Mouse (Mus musculus): Measurements from ENCODE around the gene Castor2. TPM values are rescaled to one million over a fixed set of nuclear protein-coding genes. Genes with fewer than 3 reads are reported as not detected.
A peak's percentile ranks its signal among the peaks of the same experiment; 100 is the strongest.

The Castor2 gene
- total and polyA plus RNA-seq, 2 experiments from 2014 or later = 19.3 to 21.9 TPM

- Histone ChIP-seq H3K36me3 (ENCODE audit: insufficient read depth) (peaks cover 16% of the 10 kb centered on the region), H3K9ac (no peak overlapping the region), H3K27ac (ENCODE audit: low read depth, low read length) (no peak overlapping the region), H3K4me3 (ENCODE audit: low read depth, low read length) (no peak overlapping the region), H3K4me2 (ENCODE audit: low read depth) (no peak overlapping the region), H3K4me1 (ENCODE audit: insufficient read depth) (peaks cover under 1% of the 10 kb centered on the region; the same call in 1 of the 2 replicates), H3K27me3 (ENCODE audit: insufficient read depth, low read length) (no peaks in the 10 kb centered on the region), H3K9me3 (ENCODE audit: low read length) (no peaks in the 10 kb centered on the region)
- TF ChIP-seq CTCF (IDR thresholded peaks at IDR 0.05; ENCODE audit: low read depth) = no peak
- DNase-seq (no peak), ATAC-seq (no peak)
- 95% methylated on average over 8 of the region's 8 CpGs for WGBS
Measured at GRCm38 (mm10) chr5:134170167-134170566, 70.7 kb downstream of the Castor2 start.

- ATAC-seq (no peak), DNase-seq (no peak)
- Histone ChIP-seq H3K9ac (no peak overlapping the region), H3K4me1 (ENCODE audit: insufficient read depth) (peaks cover 6% of the 10 kb centered on the region), H3K9me3 (ENCODE audit: low read length) (no peaks in the 10 kb centered on the region), H3K4me2 (ENCODE audit: low read depth) (no peak overlapping the region), H3K27me3 (ENCODE audit: insufficient read depth, low read length) (no peaks in the 10 kb centered on the region), H3K36me3 (ENCODE audit: insufficient read depth) (peaks cover 11% of the 10 kb centered on the region; the same call in 1 of the 2 replicates), H3K27ac (ENCODE audit: low read depth, low read length) (no peak overlapping the region), H3K4me3 (ENCODE audit: low read depth, low read length) (no peak overlapping the region)
- peak; percentile 67 for TF ChIP-seq CTCF (IDR thresholded peaks at IDR 0.05; ENCODE audit: low read depth)
- WGBS = 43% methylated on average over 4 of the region's 4 CpGs
Measured at GRCm38 (mm10) chr5:134173206-134173605, 73.7 kb downstream of the Castor2 start.

GRCm38 (mm10) chr5:134175696-134176095 lies 76.2 kb downstream of the Castor2 start:
- DNase-seq (no peak), ATAC-seq (no peak)
- Histone ChIP-seq H3K9me3 (ENCODE audit: low read length) (no peaks in the 10 kb centered on the region), H3K4me1 (ENCODE audit: insufficient read depth) (peaks cover 6% of the 10 kb centered on the region), H3K4me2 (ENCODE audit: low read depth) (peak overlapping the region; percentile 78), H3K9ac (peak overlapping the region; percentile 69), H3K36me3 (ENCODE audit: insufficient read depth) (peaks cover 7% of the 10 kb centered on the region; the same call in 1 of the 2 replicates), H3K27me3 (ENCODE audit: insufficient read depth, low read length) (no peaks in the 10 kb centered on the region), H3K4me3 (ENCODE audit: low read depth, low read length) (peak overlapping the region; percentile 95), H3K27ac (ENCODE audit: low read depth, low read length) (peak overlapping the region; percentile 81)
- TF ChIP-seq CTCF (IDR thresholded peaks at IDR 0.05; ENCODE audit: low read depth) = no peak
- 9% methylated on average over 10 of the region's 10 CpGs for WGBS

- Histone ChIP-seq H3K4me3 (ENCODE audit: low read depth, low read length) (peak within 1 kb of the TSS; percentile 95), H3K4me2 (ENCODE audit: low read depth) (peak within 1 kb of the TSS; percentile 78), H3K9ac (peak within 1 kb of the TSS; percentile 69), H3K27ac (ENCODE audit: low read depth, low read length) (peak within 1 kb of the TSS; percentile 81), H3K9me3 (ENCODE audit: low read length) (no peaks in the 10 kb centered on the region), H3K36me3 (ENCODE audit: insufficient read depth) (peaks cover 7% of the 10 kb centered on the region; the same call in 1 of the 2 replicates), H3K27me3 (ENCODE audit: insufficient read depth, low read length) (no peaks in the 10 kb centered on the region), H3K4me1 (ENCODE audit: insufficient read depth) (peaks cover 6% of the 10 kb centered on the region)
- TF ChIP-seq CTCF (IDR thresholded peaks at IDR 0.05; ENCODE audit: low read depth) = no peak
- ATAC-seq (peak; percentile 95), DNase-seq (peak; percentile 93)
- 2% methylated on average over 72 of the region's 72 CpGs for WGBS
Measured at GRCm38 (mm10) chr5:134176169-134176881, 76.8 kb downstream of the Castor2 start, which contains the start of gene Rcc1l. Gene Rcc1l (minus strand): TSS chr5:134176774.

GRCm38 (mm10) chr5:134178536-134178935 lies 79.0 kb downstream of the Castor2 start:
- no peak for DNase-seq
- Histone ChIP-seq H3K27me3 (ENCODE audit: insufficient read depth, low read length) (no peaks in the 10 kb centered on the region), H3K4me2 (ENCODE audit: low read depth) (no peak overlapping the region), H3K9ac (no peak overlapping the region), H3K4me1 (ENCODE audit: insufficient read depth) (peaks cover 16% of the 10 kb centered on the region), H3K4me3 (ENCODE audit: low read depth, low read length) (no peak overlapping the region), H3K27ac (ENCODE audit: low read depth, low read length) (no peak overlapping the region), H3K36me3 (ENCODE audit: insufficient read depth) (no peaks in the 10 kb centered on the region), H3K9me3 (ENCODE audit: low read length) (no peaks in the 10 kb centered on the region)
- no peak for TF ChIP-seq CTCF (IDR thresholded peaks at IDR 0.05; ENCODE audit: low read depth)
- ATAC-seq = no peak
- 83% methylated on average over 7 of the region's 7 CpGs for WGBS

GRCm38 (mm10) chr5:134179871-134180270 lies 80.4 kb downstream of the Castor2 start:
- 21% methylated on average over 7 of the region's 7 CpGs for WGBS

GRCm38 (mm10) chr5:134182172-134182571 lies 82.7 kb downstream of the Castor2 start:
- no peak overlapping the region for H3K4me3 ChIP-seq (ENCODE audit: low read depth, low read length)
- H3K4me2 ChIP-seq (ENCODE audit: low read depth) = no peak overlapping the region
- no peak for DNase-seq
- H3K4me1 ChIP-seq (ENCODE audit: insufficient read depth) = peaks cover 11% of the 10 kb centered on the region; the same call in 1 of the 2 replicates
- WGBS = 67% methylated on average over 3 of the region's 3 CpGs
- H3K27me3 ChIP-seq (ENCODE audit: insufficient read depth, low read length) = no peaks in the 10 kb centered on the region
- no peaks in the 10 kb centered on the region for H3K9me3 ChIP-seq (ENCODE audit: low read length)
- no peak for TF ChIP-seq CTCF (IDR thresholded peaks at IDR 0.05; ENCODE audit: low read depth)
- H3K27ac ChIP-seq (ENCODE audit: low read depth, low read length) = no peak overlapping the region
- ATAC-seq = no peak
- H3K36me3 ChIP-seq (ENCODE audit: insufficient read depth) = no peaks in the 10 kb centered on the region
- H3K9ac ChIP-seq = no peak overlapping the region

More at GRCm38 (mm10) chr5:134179871-134180270, 80.4 kb downstream of the Castor2 start:
- Histone ChIP-seq H3K27me3 (ENCODE audit: insufficient read depth, low read length) (no peaks in the 10 kb centered on the region), H3K4me3 (ENCODE audit: low read depth, low read length) (no peak overlapping the region), H3K4me2 (ENCODE audit: low read depth) (no peak overlapping the region), H3K4me1 (ENCODE audit: insufficient read depth) (peaks cover 17% of the 10 kb centered on the region), H3K9me3 (ENCODE audit: low read length) (no peaks in the 10 kb centered on the region), H3K27ac (ENCODE audit: low read depth, low read length) (no peak overlapping the region), H3K9ac (no peak overlapping the region), H3K36me3 (ENCODE audit: insufficient read depth) (no peaks in the 10 kb centered on the region)
- ATAC-seq (0 out of 2 replicates have a peak, but pooled peaks have one; percentile 10), DNase-seq (peak; percentile 93)
- TF ChIP-seq CTCF (IDR thresholded peaks at IDR 0.05; ENCODE audit: low read depth) = peak; percentile 90
